Mouse (Mus musculus) adrenal gland, adult (tissue): ENCODE measurements at regions not wholly inside any gene's neighbourhood (a gene's known extent, or its start where the extent isn't known, plus 50 kb on each side); places are given as distances from the start of the nearest gene placed in this dataset.
A peak's percentile ranks its signal among the peaks of the same experiment; 100 is the strongest.

Source experiments
- DNase-seq, 2 experiments: peaks; one replicate each; pipeline ENCODE4 v3.0.0; 2022 to 2023; ENCODE audit warnings: low spot score in 1 of 2; ENCODE audit not compliant: inconsistent age in 2 of 2

GRCm38 (mm10) chr5:43130901-43131557 lies 101.9 kb upstream of the Cpeb2 start:
- DNase-seq, result peak in 1 of 2 experiments; percentile 59

DNA sequence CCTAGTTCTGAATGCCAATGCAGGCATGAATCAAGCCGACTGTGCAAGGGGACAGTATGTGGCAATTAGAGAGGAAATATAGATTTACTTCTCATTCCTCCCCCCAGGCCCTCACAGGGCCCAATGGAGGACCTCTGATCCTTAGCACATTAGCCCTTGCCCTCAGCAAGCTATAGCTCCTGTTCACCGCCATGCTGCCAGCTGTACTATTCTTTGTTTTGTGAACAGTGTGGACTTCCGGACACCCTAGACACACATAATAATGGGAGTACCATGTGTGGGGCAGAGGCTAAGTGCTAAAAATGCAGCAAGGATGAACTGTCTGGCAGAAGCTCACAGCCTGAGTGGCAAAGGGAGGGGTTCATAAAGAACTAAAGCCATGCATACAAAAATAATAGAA lies 99.3 kb upstream of the Cpeb2 start:
- DNase-seq, result no peak

- no peak for DNase-seq
These were observed 96.8 kb upstream of the Cpeb2 start for GRCm38 (mm10) chr5:43136142-43136541.

GRCm38 (mm10) chr5:43137777-43138176 lies 95.2 kb upstream of the Cpeb2 start:
- DNase-seq, result no peak

- DNase-seq, result no peak
These were observed 94.0 kb upstream of the Cpeb2 start for GRCm38 (mm10) chr5:43138931-43139486.

DNA sequence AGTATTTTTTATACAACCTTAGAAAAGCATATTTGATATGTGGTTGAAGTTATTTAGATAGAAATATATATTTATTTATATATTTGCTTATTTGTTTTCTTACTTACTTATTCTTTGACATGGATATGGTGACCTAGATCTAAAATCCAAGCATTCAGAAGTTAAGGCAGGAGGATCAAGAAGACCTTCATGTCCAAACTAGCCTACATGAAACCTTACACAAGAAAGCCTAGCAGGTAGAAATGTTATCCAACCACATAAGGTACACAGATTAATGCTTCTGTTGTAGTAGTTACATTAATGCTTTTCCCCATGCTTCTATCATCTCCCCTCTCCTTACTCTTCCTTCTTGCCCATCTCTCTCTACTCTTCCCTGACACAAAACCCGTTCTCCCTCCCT lies 93.2 kb upstream of the Cpeb2 start:
- DNase-seq, result no peak

GRCm38 (mm10) chr5:43145939-43146338 lies 87.0 kb upstream of the Cpeb2 start:
- DNase-seq, result no peak

DNA sequence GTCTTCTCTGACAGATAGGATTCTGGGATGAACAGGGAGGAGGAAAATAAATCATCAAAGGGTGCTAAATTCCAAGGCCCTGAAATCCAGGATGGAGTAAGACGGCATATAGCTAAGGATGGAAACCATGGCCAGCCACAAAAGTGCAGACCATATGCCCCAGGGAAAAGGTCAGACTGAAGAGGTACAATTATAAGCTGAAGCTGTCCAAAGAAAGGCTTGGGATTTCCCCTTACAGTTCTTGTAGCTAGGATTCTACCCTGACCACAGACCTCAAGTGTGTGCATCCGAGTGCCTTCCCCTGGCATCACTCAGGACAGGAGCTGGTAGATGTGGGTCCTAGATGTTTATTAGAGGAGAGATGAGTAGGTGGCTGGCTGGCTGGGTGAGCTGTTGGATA lies 86.0 kb upstream of the Cpeb2 start:
- no peak for DNase-seq

GRCm38 (mm10) chr5:43148486-43148885 lies 84.5 kb upstream of the Cpeb2 start:
- DNase-seq, result peak in 1 of 2 experiments; percentile 37

- DNase-seq, result peak; percentile 48 to 70
These were observed 83.4 kb upstream of the Cpeb2 start for GRCm38 (mm10) chr5:43149559-43149958.

GRCm38 (mm10) chr5:43151099-43151774 lies 81.7 kb upstream of the Cpeb2 start:
- no peak for DNase-seq

DNA sequence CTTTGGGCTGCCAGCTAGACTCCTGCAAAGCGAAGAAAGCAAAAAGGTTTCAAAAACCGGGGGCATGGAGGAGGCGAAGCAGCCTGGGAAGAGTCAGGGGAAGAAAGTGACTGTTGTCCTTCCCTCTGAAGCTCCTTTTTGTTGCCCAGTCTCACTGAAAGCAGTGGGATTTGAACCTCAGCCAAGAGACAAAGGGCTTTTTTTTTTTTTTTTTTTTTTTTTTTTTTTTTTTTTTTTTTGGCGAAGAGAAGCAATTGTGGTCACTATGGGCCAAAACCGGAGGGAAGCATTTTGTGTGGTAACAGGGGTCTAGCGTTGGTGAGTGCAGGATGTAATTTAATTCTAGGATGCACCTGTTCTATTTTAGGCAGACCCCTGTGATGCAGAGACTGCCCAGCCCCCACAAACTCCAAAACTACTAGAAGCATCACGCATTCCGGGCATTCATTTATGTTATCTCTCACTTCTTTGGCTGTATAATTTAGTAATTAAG lies 80.8 kb upstream of the Cpeb2 start:
- no peak for DNase-seq

DNA sequence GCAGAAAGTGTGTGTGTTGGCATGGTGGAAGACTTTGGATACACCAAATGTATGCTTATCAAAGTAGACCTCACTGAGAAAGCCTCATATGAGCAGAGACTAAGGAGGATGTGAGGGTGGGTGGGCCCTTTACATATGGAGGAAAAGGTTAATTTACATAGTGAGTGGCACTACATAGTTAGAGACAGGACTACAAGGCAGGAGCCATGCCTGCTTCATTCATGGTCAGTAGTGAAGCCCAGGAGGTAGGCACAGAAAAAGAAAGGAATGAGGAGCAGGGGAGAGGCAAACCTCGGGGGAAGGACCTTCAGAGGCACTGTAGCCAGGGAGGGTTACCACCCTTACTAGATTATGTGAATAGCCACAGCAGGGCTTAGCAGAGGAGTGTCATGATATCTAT lies 80.1 kb upstream of the Cpeb2 start:
- no peak for DNase-seq

DNA sequence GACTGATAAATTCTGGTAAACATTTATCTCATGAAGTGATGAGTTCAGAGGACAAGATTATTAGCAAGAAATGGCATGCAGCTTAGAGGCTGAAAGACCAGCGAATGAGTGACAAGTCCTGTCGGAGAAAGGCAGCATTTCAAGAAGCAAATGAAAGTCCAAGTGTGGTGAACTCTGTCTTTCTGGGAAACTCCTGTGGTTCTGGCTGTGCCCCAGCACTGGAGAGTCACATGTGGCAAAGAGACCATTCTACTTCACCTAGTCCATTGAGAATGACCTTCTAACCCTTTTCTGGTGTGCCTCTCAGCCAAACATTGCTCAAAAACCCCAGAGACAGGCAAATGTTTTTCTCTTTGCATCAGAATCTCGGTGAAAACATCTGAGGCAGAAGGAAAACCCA lies 76.2 kb upstream of the Cpeb2 start:
- peak in 1 of 2 experiments; percentile 45 for DNase-seq

- no peak for DNase-seq
These were observed 72.8 kb upstream of the Cpeb2 start for GRCm38 (mm10) chr5:43160140-43160539.

- DNase-seq, result no peak
These were observed 51.5 kb upstream of the Cpeb2 start for GRCm38 (mm10) chr5:43181475-43181874.
